Mouse (Mus musculus): ENCODE data around the gene Lgals1. TPM values are rescaled to one million over a fixed set of nuclear protein-coding genes. Genes with fewer than 3 reads are reported as not detected.

The Lgals1 gene
- total and polyA plus RNA-seq, 3 experiments: 646 to 1,010 (median 974) TPM

DNA sequence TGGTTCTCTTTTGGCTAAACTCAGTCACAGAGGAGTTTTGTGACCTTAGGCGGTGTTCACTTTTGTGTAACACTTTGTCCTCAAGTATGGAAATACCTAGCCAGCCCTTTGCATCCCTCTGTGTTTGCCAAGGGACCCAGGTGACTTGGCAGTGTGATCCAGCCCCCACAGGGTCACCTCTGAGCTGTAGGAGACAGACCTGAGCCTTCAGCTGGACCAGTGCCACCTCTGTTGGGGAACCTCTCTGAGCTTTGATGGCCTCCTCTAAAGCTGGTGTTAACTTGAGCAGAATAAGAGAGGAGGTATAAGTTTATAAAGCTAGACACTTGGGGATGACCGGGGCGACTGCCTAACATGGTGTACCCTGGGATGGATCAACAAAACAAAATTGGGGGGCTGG is 22.4 kb downstream of the Lgals1 start:
- no peak for TF ChIP-seq GATA1 (IDR thresholded peaks at IDR 0.05; ENCODE audit: low read depth, low read length)
- TF ChIP-seq SIN3A (IDR thresholded peaks at IDR 0.05; ENCODE audit: low read length): no peak
- TF ChIP-seq POLR2AphosphoS2 (IDR thresholded peaks at IDR 0.05; ENCODE audit: low read length): no peak
- no peak for TF ChIP-seq ELF1 (IDR thresholded peaks at IDR 0.05; ENCODE audit: low read depth, low read length)
- TF ChIP-seq POLR2A (IDR thresholded peaks at IDR 0.05; ENCODE audit: control insufficient read depth in 1 of 2, insufficient read depth in 1 of 2, low read depth in 1 of 2, low read length in 2 of 2, poor library complexity in 1 of 2): no peak
- no peak overlapping the region for H3K4me3 ChIP-seq (ENCODE audit: control insufficient read depth in 1 of 2, insufficient read depth in 1 of 2, low read depth in 2 of 2, low read length in 2 of 2)
- H3K27ac ChIP-seq (ENCODE audit: control insufficient read depth, low read depth, low read length): no peak overlapping the region
- no peaks in the 10 kb centered on the region for H3K9me3 ChIP-seq (replicated peaks; ENCODE audit: insufficient read depth, low read length)
- H3K9ac ChIP-seq (ENCODE audit: control insufficient read depth, low read depth, low read length, poor library complexity, severe bottlenecking): no peak overlapping the region
- no peaks in the 10 kb centered on the region for H3K27me3 ChIP-seq (ENCODE audit: control insufficient read depth in 1 of 2, insufficient read depth in 2 of 2, low read length in 2 of 2)
- DNase-seq (ENCODE audit: low read depth, low spot score): no peak
- H3K4me1 ChIP-seq (ENCODE audit: control insufficient read depth in 1 of 2, insufficient read depth in 2 of 2, low read length in 2 of 2): peaks cover 7 to 23% of the 10 kb centered on the region in 2 experiments
- peaks cover 0 to 10% of the 10 kb centered on the region in 2 experiments; a peak in 2 of 4 replicates for H3K36me3 ChIP-seq (ENCODE audit: control insufficient read depth in 1 of 2, insufficient read depth in 2 of 2, low read length in 2 of 2)
- no peaks in the 10 kb centered on the region for H3K79me2 ChIP-seq (ENCODE audit: control insufficient read depth, insufficient read depth, low read length, poor library complexity)

DNA sequence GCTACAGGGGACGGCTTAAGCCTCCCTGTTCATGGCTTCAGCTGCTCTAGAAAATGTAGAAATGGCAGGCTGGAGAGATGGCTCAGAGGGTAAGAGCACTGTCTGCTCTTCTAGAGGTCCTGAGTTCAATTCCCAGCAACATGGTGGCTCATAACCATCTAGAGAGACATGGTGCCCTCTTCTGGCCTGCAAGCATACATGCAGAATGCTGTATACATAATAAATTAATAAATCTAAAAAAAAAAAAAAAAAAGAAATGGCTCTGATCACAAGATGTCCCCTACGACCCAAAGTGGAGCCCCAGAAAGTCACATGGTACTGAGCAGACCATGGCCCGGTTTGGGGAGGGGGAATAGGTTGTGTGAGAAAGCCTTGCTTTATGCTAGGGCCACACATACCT is 29.1 kb downstream of the Lgals1 start:
- no peaks in the 10 kb centered on the region for H3K9me3 ChIP-seq (replicated peaks; ENCODE audit: insufficient read depth, low read length)
- H3K27me3 ChIP-seq (ENCODE audit: control insufficient read depth in 1 of 2, insufficient read depth in 2 of 2, low read length in 2 of 2): no peaks in the 10 kb centered on the region
- H3K27ac ChIP-seq (ENCODE audit: control insufficient read depth, low read depth, low read length): no peak overlapping the region
- H3K4me3 ChIP-seq (ENCODE audit: control insufficient read depth in 1 of 2, insufficient read depth in 1 of 2, low read depth in 2 of 2, low read length in 2 of 2): no peak overlapping the region
- no peaks in the 10 kb centered on the region for H3K36me3 ChIP-seq (ENCODE audit: control insufficient read depth in 1 of 2, insufficient read depth in 2 of 2, low read length in 2 of 2)
- H3K4me1 ChIP-seq (ENCODE audit: control insufficient read depth in 1 of 2, insufficient read depth in 2 of 2, low read length in 2 of 2): no peaks in the 10 kb centered on the region
- TF ChIP-seq RAD21 (IDR thresholded peaks at IDR 0.05; ENCODE audit: low read depth, low read length) (peak; percentile 43), MEF2A (IDR thresholded peaks at IDR 0.05; ENCODE audit: extremely low read depth, insufficient replicate concordance, low read depth, low read length, poor library complexity, severe bottlenecking) (no peak), SMC3 (IDR thresholded peaks at IDR 0.05; ENCODE audit: low read depth, low read length) (peak; percentile 38), TBP (IDR thresholded peaks at IDR 0.05; ENCODE audit: low read depth, low read length) (peak; percentile 56; the same call in 1 of the 2 replicates), CTCF (IDR thresholded peaks at IDR 0.05 in 2 of 3, conservative IDR thresholded peaks at IDR 0.05 in 1 of 3; ENCODE audit: control insufficient read depth in 1 of 3, insufficient read depth in 1 of 3, low read depth in 2 of 3, low read length in 3 of 3, poor library complexity in 1 of 3, severe bottlenecking in 1 of 3) (peak in 2 of 3 experiments; percentile 23 to 44; a peak in 3 of 6 replicates), CHD1 (IDR thresholded peaks at IDR 0.05; ENCODE audit: low read depth, low read length) (no peak), ZNF384 (IDR thresholded peaks at IDR 0.05; ENCODE audit: low read depth, low read length) (peak; percentile 82)
- H3K9ac ChIP-seq (ENCODE audit: control insufficient read depth, low read depth, low read length, poor library complexity, severe bottlenecking): no peak overlapping the region
- peak; percentile 46 for DNase-seq (ENCODE audit: low read depth, low spot score)
- no peaks in the 10 kb centered on the region for H3K79me2 ChIP-seq (ENCODE audit: control insufficient read depth, insufficient read depth, low read length, poor library complexity)

DNA sequence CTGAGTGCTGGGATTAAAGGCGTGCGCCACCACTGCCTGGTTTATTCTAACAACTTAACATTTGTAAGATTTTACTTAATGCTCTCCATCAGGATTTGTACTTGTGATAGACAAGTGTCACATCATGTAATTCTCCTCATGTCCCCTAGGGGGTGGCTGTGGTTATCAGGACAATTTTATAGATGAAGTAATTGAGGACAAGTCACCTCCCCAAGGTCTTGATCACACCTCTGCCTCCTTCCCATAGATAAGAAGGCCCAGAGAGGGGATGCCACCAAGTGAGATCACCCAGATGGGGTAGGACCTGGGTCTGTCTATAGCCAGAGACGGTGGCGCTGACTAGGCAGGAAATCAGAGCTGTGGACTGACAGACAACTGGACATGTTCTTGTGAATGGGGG is 29.8 kb downstream of the Lgals1 start:
- Histone ChIP-seq H3K79me2 (ENCODE audit: control insufficient read depth, insufficient read depth, low read length, poor library complexity) (no peaks in the 10 kb centered on the region), H3K9ac (ENCODE audit: control insufficient read depth, low read depth, low read length, poor library complexity, severe bottlenecking) (no peak overlapping the region), H3K4me3 (ENCODE audit: control insufficient read depth in 1 of 2, insufficient read depth in 1 of 2, low read depth in 2 of 2, low read length in 2 of 2) (no peak overlapping the region), H3K4me1 (ENCODE audit: control insufficient read depth in 1 of 2, insufficient read depth in 2 of 2, low read length in 2 of 2) (no peaks in the 10 kb centered on the region), H3K27ac (ENCODE audit: control insufficient read depth, low read depth, low read length) (no peak overlapping the region), H3K27me3 (ENCODE audit: control insufficient read depth in 1 of 2, insufficient read depth in 2 of 2, low read length in 2 of 2) (no peaks in the 10 kb centered on the region), H3K9me3 (replicated peaks; ENCODE audit: insufficient read depth, low read length) (no peaks in the 10 kb centered on the region), H3K36me3 (ENCODE audit: control insufficient read depth in 1 of 2, insufficient read depth in 2 of 2, low read length in 2 of 2) (no peaks in the 10 kb centered on the region)
- DNase-seq (ENCODE audit: low read depth, low spot score): peak; percentile 60
- TF ChIP-seq CHD1 (IDR thresholded peaks at IDR 0.05; ENCODE audit: low read depth, low read length) (no peak), CTCF (IDR thresholded peaks at IDR 0.05 in 2 of 3, conservative IDR thresholded peaks at IDR 0.05 in 1 of 3; ENCODE audit: control insufficient read depth in 1 of 3, insufficient read depth in 1 of 3, low read depth in 2 of 3, low read length in 3 of 3, poor library complexity in 1 of 3, severe bottlenecking in 1 of 3) (peak in 2 of 3 experiments; percentile 58 to 62; a peak in 4 of 6 replicates), SMC3 (IDR thresholded peaks at IDR 0.05; ENCODE audit: low read depth, low read length) (peak; percentile 31), E2F4 (IDR thresholded peaks at IDR 0.05; ENCODE audit: borderline replicate concordance, low read depth, low read length) (no peak), RAD21 (IDR thresholded peaks at IDR 0.05; ENCODE audit: low read depth, low read length) (peak; percentile 31), GATA1 (IDR thresholded peaks at IDR 0.05; ENCODE audit: low read depth, low read length) (0 out of 2 replicates have a peak, but pooled peaks have one; percentile 21)

Data from MEL (cell line).